Mouse (Mus musculus): ENCODE results near the gene Galk2.

- no peak for TF ChIP-seq ZC3H11A (IDR thresholded peaks at IDR 0.05; ENCODE audit: low read depth, low read length)
- no peak for TF ChIP-seq ZNF384 (IDR thresholded peaks at IDR 0.05; ENCODE audit: low read depth, low read length)
- no peak for TF ChIP-seq CTCF (IDR thresholded peaks at IDR 0.05 in 2 of 3, conservative IDR thresholded peaks at IDR 0.05 in 1 of 3; ENCODE audit: control insufficient read depth in 1 of 3, insufficient read depth in 1 of 3, low read depth in 2 of 3, low read length in 3 of 3, poor library complexity in 1 of 3, severe bottlenecking in 1 of 3)
- no peak for TF ChIP-seq GATA1 (IDR thresholded peaks at IDR 0.05; ENCODE audit: low read depth, low read length)
- TF ChIP-seq ZMIZ1 (IDR thresholded peaks at IDR 0.05; ENCODE audit: low read depth, low read length): no peak
- no peak for TF ChIP-seq BHLHE40 (IDR thresholded peaks at IDR 0.05; ENCODE audit: borderline replicate concordance, low read depth, low read length)
Measured at GRCm38 (mm10) chr2:125925081-125925480, 66.2 kb downstream of the Galk2 start.

Measured in MEL (cell line).